Mouse (Mus musculus) retina, postnatal 1 day (tissue): ENCODE measurements around the gene 6330403K07Rik.

Experiments used
- DNase-seq: peaks from one replicate; pipeline ENCODE4 v3.0.0-alpha.2; 2012

Gene 6330403K07Rik

GRCm38 (mm10) chr11:71033163-71033761 is at the start of gene 6330403K07Rik:
6330403K07Rik (minus strand) TSS chr11:71033513.
- DNase-seq = peak; percentile 89

DNA sequence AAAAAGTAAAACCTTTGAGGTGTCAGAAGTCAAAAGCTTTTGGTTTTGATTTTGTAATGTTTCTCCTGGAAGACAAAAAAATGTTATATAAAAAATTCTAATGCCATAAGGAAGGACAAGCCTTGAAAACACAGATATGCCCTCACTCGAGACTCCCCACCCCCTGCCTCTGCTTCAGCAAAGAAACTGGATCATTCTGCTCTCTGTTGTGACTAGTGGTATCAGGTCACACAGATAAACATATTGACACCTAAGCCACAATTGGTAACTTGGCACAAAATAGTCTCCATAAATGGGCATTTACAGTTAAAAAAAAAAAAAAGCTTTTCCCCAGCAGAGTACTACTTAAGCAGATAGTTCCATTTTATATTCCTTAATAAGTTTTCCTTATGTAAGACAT is 43.0 kb upstream of the 6330403K07Rik start:
- no peak for DNase-seq

GRCm38 (mm10) chr11:71052554-71052953 is 19.2 kb upstream of the 6330403K07Rik start:
- DNase-seq = peak; percentile 72

- DNase-seq = no peak
Observed at GRCm38 (mm10) chr11:71039526-71040298, 6.4 kb upstream of the 6330403K07Rik start.

GRCm38 (mm10) chr11:71032491-71033162 is 686 bp downstream of the 6330403K07Rik start:
- DNase-seq = peak; percentile 64

DNA sequence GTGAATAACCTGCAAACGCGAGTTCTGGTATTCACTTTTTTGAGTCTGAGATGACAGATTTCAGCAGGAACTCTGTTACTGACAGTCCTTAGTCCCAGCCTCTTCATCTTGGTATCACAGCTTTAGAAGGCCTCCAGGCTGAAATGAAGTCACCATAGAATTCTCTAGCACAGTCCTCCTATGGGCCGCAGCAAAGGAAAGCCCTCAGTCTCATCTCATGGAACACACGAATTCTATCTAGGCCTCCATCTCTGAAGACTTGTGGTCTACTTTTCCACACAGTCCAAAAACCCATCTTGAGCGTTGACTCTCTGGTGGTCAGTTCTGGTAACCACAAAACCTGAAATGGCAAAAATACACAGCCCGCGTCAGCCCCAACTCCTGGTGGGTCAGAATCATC is 1.2 kb downstream of the 6330403K07Rik start:
- no peak for DNase-seq

DNA sequence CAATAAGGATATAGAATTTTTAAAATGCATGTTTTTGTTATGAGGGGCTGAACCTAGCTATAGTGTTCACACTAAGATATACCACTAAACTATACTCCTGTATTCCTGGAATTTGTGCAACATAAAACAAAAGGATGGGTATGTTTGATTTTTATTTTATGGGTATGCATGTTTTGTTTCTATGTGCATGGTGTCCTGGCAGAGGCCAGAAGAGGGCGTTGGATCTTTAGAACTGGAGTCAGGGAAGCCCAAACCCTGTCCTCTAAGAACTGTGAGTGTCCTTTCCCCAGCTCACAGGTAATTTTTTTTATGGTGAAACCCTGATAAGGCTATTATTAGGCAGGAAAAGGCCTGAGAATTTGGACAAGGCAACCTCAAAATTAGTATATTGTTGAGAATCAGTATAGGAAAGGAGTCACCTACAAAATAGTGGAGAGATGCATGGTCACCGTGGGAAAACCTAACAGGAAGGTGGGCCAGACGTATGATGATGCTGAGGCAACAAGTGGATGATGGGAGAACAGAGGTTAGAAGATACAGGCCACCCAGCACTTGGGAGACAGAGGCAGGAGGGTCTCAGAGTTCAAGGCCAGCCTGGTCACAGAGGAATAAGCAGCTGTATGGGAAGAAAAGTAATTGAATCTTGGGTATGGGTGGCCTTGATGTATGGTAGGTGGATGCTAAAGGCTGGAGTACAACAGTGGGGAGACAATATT is 3.8 kb downstream of the 6330403K07Rik start:
- no peak for DNase-seq

- no peak for DNase-seq
Observed at GRCm38 (mm10) chr11:71028280-71028679, 5.0 kb downstream of the 6330403K07Rik start.

DNA sequence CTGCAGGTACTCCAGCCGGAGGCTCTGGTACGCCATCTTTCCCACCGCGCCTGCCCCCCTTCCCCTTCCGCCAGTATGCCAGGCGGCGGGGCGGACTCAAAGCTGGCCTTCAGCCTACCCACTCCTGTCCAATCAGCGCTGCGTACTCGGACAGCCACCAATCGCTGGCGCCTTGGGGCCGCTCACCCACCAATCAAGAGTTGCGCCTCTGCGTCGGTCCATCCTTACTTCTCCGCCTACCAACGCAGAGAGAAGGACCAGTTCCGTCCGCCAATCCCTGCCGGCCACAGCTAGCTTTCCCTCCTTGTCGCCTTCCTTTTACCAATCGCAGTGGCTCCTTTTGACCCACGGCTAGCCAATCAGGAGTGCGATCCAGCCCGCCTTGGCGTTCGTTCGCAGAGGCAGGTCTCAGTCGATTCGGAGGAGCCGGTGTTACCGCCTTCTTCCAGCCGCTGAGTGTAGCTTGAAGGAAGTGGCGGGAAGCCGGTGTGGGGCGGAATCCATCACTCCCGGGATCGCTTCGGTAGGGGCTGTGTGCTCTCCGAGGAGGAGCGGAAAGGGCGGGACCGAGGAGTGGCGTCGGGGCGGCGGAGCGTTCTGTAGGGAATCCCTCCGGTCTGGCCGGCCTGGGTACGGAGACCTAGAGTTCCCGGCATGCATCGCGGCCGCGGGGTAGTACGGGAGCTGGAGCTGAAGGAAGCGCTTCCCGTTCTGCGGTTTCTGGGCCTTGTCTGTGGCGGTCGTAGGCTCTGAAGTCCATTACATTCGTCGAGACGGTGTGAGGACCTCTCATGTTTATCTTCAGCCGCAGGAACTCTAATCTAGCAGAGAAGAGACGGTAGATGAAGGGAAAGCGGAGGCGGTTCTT is 13.9 kb downstream of the 6330403K07Rik start, which contains the start of the genes Mis12 and Derl2:
Mis12 (plus strand) TSS at position 411 of the 868 bp plus-strand sequence.
Derl2 (minus strand) TSS at position 641 of the 868 bp plus-strand sequence.
- peak; percentile 100 for DNase-seq

DNA sequence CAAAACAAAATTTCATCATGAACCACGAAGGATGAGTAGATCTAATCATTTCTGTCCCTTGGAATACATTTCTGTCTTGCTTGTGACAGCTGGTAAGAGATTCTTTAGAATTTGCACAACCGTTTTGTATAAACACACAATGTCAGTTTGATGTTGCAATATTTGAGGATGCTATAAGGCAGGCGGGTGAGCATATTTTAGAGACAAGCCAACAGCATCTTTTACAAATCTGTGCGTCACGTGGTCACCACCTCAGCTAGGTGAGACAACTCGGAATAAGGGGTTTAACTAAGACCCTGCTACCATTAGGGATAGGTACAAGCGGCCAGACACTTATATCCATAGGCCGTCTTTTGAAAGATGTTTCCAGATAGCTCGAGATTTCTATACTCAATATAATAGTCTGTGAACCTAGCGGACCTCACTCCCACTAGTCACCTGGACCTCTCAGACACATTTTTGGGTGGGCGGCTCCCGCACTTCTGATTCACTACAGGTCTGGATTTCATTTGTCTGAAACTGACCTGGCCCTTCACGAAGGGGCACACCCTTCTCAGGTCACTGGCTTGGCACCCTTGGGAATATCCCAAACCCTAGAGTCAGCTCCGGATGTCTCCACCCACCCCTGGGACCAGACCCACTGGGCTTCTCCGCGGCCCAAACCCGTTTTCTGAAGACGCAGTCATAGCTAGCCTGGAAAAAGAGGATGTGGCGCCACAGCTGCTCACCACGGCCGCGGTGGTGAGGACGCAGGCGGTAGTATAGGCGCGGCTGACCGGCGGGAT is 14.7 kb downstream of the 6330403K07Rik start:
- no peak for DNase-seq

DNA sequence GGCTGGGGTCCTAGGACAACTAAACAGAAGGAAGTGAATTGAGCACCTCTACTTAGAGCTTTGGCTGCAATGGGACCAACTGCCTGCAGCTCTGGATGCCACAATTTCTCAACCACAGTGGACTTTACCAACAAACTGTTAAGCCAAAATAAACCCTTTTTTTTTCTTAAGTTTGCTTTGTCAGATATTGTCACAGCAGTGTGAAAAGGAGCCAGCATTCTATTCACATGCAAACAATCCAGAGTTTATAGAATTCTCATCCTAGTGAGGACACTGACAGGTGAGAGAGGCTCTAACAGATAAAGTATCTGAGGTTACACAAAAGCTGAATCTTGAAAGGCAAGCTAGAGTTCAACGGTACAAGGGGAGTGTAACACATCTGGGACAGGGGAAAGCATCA is 16.3 kb downstream of the 6330403K07Rik start:
- no peak for DNase-seq

- DNase-seq = no peak
Observed at GRCm38 (mm10) chr11:71012743-71013142, 20.6 kb downstream of the 6330403K07Rik start.

DNA sequence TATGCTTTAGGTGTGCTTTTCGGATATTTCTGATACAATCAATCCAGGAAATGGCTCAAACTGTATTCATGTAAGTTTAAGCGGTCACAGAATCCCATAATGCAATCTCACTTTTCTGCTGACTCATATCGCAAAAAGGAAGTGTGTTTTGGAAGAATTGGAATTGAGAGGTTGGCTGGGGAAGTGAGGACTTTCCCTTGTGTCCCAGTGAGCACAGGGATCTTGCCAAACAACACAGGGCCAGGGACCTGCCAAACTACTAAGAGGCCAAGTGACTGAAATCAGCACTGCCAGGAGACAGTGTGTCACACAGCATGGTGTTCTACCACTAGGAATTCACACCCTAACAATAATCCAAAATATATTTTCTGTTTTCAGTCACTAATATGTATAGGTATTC is 25.0 kb downstream of the 6330403K07Rik start:
- no peak for DNase-seq

GRCm38 (mm10) chr11:71007831-71008230 is 25.5 kb downstream of the 6330403K07Rik start:
- no peak for DNase-seq

DNA sequence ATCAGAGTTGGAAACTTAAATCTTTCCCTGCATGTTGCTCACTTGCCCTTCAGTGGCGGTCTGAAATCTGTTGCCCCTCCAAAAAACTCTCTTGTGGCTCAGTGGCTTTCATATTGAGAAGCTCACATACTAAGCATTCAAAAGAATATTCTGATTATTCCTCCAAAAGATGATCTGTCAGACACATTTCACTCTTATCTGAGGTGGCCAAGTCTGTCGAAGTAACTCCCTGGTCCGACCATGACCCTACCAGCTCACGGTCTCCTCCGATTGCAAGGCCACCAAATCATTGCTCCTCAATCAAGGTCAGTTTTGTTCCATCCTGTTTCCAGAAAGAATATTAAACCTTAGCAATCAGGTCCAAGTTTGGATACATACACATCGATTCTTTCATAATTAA is 26.3 kb downstream of the 6330403K07Rik start:
- no peak for DNase-seq

GRCm38 (mm10) chr11:71005046-71005445 is 28.3 kb downstream of the 6330403K07Rik start:
- peak; percentile 16 for DNase-seq

DNA sequence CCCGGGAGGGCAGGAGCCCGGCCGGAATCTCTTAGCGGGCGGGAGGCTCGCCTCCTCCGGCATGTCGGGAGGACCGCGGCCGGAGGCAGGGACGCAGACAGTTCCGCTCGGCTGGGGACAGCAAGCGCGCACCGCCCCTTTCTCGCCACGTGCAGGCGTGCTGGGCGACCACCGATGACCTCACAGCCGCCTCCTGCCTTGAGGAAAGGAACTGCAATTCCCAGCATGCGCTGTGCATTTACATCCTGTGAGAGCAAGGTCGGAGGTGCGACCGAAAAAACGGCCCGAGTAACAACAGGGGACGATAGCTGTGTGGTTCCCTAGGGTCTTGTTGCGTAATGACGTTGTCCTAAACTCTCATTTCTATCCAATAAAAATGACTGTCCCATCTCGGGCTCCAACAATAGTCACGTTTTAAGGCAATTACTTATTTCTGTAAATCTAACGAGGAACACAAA is 29.0 kb downstream of the 6330403K07Rik start, which contains the start of gene Dhx33:
Dhx33 (minus strand) TSS at position 122 of the 458 bp plus-strand sequence.
- peak; percentile 99 for DNase-seq

DNA sequence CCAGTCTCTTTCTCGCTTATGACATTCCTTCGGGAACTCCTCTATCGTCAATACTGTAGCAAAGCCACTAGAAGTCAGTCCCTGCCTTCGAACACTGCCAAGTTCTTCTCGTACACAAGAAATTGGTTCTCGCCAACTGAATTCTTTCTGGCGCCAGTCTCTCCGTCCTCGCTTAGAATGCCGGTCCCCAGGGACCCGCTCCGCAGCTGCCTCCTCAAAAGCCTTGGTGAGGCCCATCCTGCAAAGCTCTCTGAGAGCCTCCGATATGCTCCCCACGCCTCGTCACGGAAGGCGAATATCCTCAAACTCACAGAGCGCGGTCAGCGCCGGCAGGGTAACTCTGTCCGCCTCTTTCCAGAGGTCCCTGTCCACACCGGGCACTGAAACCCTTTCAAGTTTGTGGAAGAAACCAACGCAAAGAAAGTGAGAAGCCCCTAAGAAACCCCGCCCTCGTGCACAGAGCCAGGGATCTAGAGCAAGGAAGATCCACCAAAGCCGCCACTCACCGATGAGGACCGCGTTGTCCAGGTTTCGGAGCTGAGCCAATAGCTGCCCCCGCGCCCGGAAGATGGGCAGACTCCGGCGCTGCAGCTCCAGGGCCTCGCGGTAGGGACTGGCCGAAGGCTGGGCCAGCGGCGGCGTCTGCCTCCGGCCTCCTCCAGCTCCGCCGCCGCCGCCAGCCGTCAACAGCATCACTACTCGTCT is 29.6 kb downstream of the 6330403K07Rik start:
- DNase-seq = no peak

- DNase-seq = no peak
Observed at GRCm38 (mm10) chr11:71001167-71001566, 32.1 kb downstream of the 6330403K07Rik start.

DNA sequence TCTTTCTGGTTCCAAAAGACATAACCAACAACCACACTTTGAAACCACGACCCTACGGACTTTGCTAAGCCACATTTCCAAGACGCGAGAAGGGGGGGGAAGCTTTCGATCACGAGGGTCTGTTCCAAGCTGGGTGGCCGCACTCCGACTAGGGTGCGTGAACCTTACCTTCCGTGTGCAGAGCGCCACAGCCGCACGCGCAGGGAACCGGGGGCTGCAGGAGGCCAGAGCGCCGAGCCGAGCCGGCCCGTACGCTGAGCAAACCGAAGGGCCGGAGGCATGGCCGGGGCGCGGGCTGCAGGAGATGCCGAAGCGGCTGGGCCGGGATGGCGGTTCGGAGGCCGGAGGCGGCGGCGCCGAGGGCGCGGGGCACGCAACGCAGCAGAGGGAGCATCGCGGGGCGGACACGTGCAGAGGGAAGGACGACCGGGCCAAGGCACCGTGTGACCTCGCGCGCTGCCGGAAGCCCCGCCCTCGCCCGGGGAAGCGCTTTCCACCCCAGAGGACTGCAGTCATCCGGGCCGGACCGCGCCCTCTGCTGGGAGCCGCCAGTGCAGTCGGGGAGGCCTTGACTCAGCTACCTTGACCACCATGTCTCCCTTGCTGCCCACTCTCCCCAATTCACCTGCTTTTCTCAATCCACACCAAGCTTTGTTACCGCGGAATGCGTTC is 50.6 kb downstream of the 6330403K07Rik start, which contains the start of gene C1qbp:
C1qbp (minus strand) TSS at position 470 of the 672 bp plus-strand sequence.
- peak; percentile 95 for DNase-seq
